Mouse (Mus musculus) testis, adult 2 months (tissue): Measurements from ENCODE around the gene Grifin.

Experiments used
- CTCF ChIP-seq: fragments of 200-500 bp; IDR thresholded peaks from 2 replicates; pipeline ENCODE4 v1.5.1; 2012; ENCODE audit warnings: low read depth, mild to moderate bottlenecking, inconsistent platforms, low read length, moderate library complexity; ENCODE audit not compliant: control insufficient read depth, insufficient read depth, insufficient replicate concordance
- POLR2A ChIP-seq: fragments of 200-500 bp; IDR thresholded peaks from 2 replicates; pipeline ENCODE4 v1.6.1; 2012; ENCODE audit warnings: low read depth, mild to moderate bottlenecking, inconsistent platforms, low read length, moderate library complexity; ENCODE audit not compliant: control insufficient read depth

DNA sequence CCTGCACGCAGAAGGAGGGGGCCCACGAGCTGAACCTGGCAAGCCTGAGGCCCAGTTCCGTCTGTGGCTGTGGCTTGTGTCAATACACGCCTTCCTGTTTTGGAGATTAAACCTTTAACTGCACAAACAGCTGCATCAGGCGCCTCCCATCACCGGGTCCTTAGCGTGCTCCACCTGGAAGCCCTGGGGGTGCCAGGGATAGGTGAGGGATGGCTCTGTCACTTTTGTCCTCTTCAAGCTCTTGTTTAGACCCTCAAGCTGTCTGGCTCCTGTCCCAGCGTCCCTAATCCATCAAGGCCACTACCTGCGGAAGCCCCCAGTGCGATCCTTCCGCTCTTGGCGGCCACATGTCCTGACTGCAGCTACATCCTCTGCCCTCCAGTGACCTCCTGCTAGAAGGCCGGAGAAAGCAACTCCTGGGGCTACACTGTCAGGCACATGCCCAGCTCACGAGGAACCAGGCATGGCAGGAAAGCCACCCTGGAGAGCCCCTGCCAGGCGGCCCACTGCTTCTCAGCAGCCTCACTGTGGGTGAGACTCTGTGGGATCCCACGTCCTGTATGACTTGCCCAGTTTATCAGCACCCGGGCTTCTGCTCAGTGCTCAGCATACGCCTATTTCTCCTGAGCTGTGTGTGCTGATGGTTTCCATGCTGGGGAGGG is 32.2 kb upstream of the Grifin start:
- TF ChIP-seq CTCF (no peak), POLR2A (no peak)
